Mouse (Mus musculus): ENCODE data around the gene Ces1f. TPM values are rescaled to one million over a fixed set of nuclear protein-coding genes. Genes with fewer than 3 reads are reported as not detected.

The Ces1f gene
- polyA plus RNA-seq, 1 experiment, result 61.3 TPM

DNA sequence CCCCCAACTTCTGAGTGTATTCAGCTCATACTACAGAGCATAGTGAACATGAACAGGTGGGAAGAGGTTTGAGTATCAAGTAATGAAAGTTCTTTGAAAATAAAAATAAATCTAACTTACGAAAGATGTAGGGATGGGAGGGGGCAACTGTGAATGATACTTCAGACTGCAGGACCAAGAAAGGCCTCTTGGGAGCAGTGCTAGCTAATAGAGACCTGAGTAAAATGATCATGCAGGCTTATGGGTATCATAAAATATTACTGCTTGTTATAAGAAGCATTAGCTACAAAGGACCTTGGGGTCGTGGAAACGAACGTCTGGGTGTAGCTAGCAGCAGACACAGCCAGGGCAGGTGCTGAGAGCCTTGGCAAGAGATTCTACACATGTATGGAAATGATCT, 61.7 kb downstream of the Ces1f start:
- no peak overlapping the region for H3K4me3 ChIP-seq (ENCODE audit: insufficient read depth, low read depth, low read length)
- WGBS, result 36% methylated on average over 4 of the region's 4 CpGs
- H3K4me1 ChIP-seq (ENCODE audit: control insufficient read depth, insufficient read depth, low read length), result peaks cover 3% of the 10 kb centered on the region; the same call in 1 of the 2 replicates
- H3K36me3 ChIP-seq (ENCODE audit: control insufficient read depth, insufficient read depth, low read length), result no peaks in the 10 kb centered on the region
- no peak overlapping the region for H3K27ac ChIP-seq (ENCODE audit: insufficient read depth, low read depth, low read length)
- TF ChIP-seq CTCF (conservative IDR thresholded peaks at IDR 0.05; ENCODE audit: insufficient read depth, insufficient read length, low read depth, low read length), result peak; percentile 42
- TF ChIP-seq POLR2A (IDR thresholded peaks at IDR 0.05; ENCODE audit: low read depth, low read length), result no peak
- H3K27me3 ChIP-seq (replicated peaks; ENCODE audit: control insufficient read depth, insufficient read depth, low read length), result no peaks in the 10 kb centered on the region
- peak; percentile 16 for DNase-seq

DNA sequence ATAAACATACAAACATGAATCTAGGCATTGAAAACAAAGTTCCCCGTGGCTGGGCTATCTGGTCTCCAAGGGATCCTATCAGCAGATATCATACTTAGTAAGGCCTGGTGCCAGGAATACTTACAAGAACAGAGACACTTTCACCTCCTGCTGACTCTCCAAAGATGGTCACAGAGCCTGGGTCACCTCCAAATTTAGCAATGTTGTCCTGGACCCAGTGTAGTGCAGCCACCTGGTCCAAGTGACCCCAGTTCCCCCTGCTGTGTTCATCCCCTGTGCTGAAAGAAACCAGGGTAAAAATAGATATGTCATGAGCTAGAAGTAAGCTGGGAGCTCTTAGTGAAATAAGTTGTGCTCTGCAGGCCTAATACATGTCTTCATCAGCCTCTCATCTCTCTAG, 62.2 kb downstream of the Ces1f start:
- Histone ChIP-seq H3K27ac (ENCODE audit: insufficient read depth, low read depth, low read length) (no peak overlapping the region), H3K4me3 (ENCODE audit: insufficient read depth, low read depth, low read length) (no peak overlapping the region), H3K27me3 (replicated peaks; ENCODE audit: control insufficient read depth, insufficient read depth, low read length) (no peaks in the 10 kb centered on the region), H3K4me1 (ENCODE audit: control insufficient read depth, insufficient read depth, low read length) (peaks cover 3% of the 10 kb centered on the region; the same call in 1 of the 2 replicates), H3K36me3 (ENCODE audit: control insufficient read depth, insufficient read depth, low read length) (no peaks in the 10 kb centered on the region)
- TF ChIP-seq CTCF (conservative IDR thresholded peaks at IDR 0.05; ENCODE audit: insufficient read depth, insufficient read length, low read depth, low read length), result no peak
- no peak for DNase-seq
- WGBS, result 49% methylated on average over 1 of the region's 1 CpGs

DNA sequence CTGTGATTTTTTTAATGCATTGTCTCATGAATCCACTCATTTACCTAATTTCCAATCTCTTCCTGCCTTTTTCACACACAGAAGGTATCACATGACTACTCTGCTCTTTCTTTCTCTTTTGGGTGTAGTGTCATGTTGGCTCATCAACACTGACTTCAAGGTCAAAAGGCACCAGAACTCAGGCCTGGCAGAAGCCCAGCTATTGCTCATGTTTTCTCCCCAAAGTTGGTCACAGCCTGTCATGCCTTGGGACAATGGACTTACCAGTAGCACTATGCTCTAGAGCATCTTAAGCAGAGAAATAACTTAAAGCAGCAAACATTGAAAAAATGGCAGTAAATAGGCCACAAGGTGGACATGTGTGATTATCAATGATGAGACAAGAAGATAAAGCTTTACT, 68.5 kb downstream of the Ces1f start:
- Histone ChIP-seq H3K36me3 (ENCODE audit: control insufficient read depth, insufficient read depth, low read length) (no peaks in the 10 kb centered on the region), H3K27me3 (replicated peaks; ENCODE audit: control insufficient read depth, insufficient read depth, low read length) (no peaks in the 10 kb centered on the region), H3K4me3 (ENCODE audit: insufficient read depth, low read depth, low read length) (no peak overlapping the region), H3K27ac (ENCODE audit: insufficient read depth, low read depth, low read length) (no peak overlapping the region), H3K4me1 (ENCODE audit: control insufficient read depth, insufficient read depth, low read length) (no peaks in the 10 kb centered on the region)
- TF ChIP-seq CTCF (conservative IDR thresholded peaks at IDR 0.05; ENCODE audit: insufficient read depth, insufficient read length, low read depth, low read length), result no peak
- TF ChIP-seq POLR2A (IDR thresholded peaks at IDR 0.05; ENCODE audit: low read depth, low read length), result no peak
- peak; percentile 18 for DNase-seq

Other genes starting within 250 kb of the Ces1f start
- gene Ces1a, start 231.6 kb downstream of the Ces1f start, polyA plus RNA-seq (2012; rRNA removed), result not detected in 2 replicates
- not detected in 2 replicates for gene Ces1b, start 199.7 kb downstream of the Ces1f start, polyA plus RNA-seq (2012; rRNA removed)
- 0.22 and 0.39 TPM in 2 replicates for gene Ces1c, start 148.5 kb downstream of the Ces1f start, polyA plus RNA-seq (2012; rRNA removed)
- gene Ces1d, start 81.9 kb downstream of the Ces1f start, polyA plus RNA-seq (2012; rRNA removed), result 590 and 687 TPM in 2 replicates
- gene Ces1e, start 50.1 kb downstream of the Ces1f start, polyA plus RNA-seq (2012; rRNA removed), result 68.2 and 73.0 TPM in 2 replicates
- 2.2 and 2.4 TPM in 2 replicates for gene Ces1g, start 57.6 kb upstream of the Ces1f start, polyA plus RNA-seq (2012; rRNA removed)
- gene Ces1h, start 100.0 kb upstream of the Ces1f start, polyA plus RNA-seq (2012; rRNA removed), result 0.03 TPM in 1 of 2 replicates, not detected in the other